Mouse (Mus musculus): Measurements from ENCODE around the gene Pex5l. TPM values are rescaled to one million over a fixed set of nuclear protein-coding genes. Genes with fewer than 3 reads are reported as not detected.
A peak's percentile ranks its signal among the peaks of the same experiment; 100 is the strongest.

The Pex5l gene
- polyA plus RNA-seq, 1 experiment from 2014 or later, result 6.1 TPM

DNA sequence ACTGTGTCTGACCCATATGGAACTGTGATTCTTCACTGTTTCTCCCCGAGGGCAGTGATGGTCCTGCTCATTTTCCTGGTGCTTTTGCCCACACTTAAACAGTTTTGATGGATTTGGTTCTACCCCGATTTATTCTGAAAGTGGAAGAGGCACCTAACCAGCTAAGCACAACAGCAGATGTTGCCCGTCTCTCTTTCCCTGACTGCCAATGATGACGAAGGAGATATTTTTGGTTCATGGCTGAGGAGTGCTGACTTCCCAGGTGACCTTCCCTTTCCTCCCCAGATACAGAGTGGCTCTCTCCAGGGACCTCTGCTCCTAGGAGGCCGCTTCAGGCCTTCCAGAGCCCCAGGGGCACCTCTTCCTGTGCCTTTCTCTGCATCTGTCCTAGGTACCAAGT lies 155.2 kb downstream of the Pex5l start:
- WGBS, result 81% methylated on average over 5 of the region's 5 CpGs
- Histone ChIP-seq H3K27me3 (ENCODE audit: control insufficient read depth, insufficient read depth, low read length) (no peaks in the 10 kb centered on the region), H3K36me3 (ENCODE audit: control insufficient read depth, insufficient read depth, low read length) (no peaks in the 10 kb centered on the region), H3K9ac (replicated peaks; ENCODE audit: low read depth, low read length) (no peak overlapping the region), H3K4me1 (ENCODE audit: control insufficient read depth, insufficient read depth, low read length) (no peaks in the 10 kb centered on the region), H3K27ac (ENCODE audit: low read depth, low read length) (no peak overlapping the region), H3K4me2 (ENCODE audit: low read depth, low read length) (no peak overlapping the region), H3K4me3 (ENCODE audit: low read depth, low read length) (no peak overlapping the region), H3K9me3 (ENCODE audit: control insufficient read depth, low read length) (no peaks in the 10 kb centered on the region)
- no peak for ATAC-seq (ENCODE audit: low read depth)

DNA sequence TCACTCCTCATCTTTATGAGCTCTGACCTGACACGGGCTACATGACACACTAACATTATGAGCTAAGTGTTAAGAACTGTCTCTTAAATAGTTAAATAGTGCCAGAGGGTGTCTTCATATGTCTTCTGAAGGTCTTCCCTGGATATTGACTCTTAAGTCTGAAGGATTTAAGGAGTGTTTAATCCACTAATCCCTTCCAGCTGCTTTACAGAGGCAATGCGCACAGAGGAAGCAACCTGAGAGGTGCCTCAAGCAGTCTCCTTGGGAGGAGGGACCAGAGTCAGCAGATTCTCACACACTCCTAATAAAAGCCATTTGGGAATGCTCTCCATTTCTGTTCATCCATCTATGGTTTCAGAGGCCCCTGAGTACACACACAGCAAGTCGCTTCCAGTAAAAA lies 157.9 kb downstream of the Pex5l start:
- H3K27me3 ChIP-seq (ENCODE audit: control insufficient read depth, insufficient read depth, low read length), result no peaks in the 10 kb centered on the region
- no peaks in the 10 kb centered on the region for H3K9me3 ChIP-seq (ENCODE audit: control insufficient read depth, low read length)
- no peak overlapping the region for H3K4me2 ChIP-seq (ENCODE audit: low read depth, low read length)
- no peaks in the 10 kb centered on the region for H3K36me3 ChIP-seq (ENCODE audit: control insufficient read depth, insufficient read depth, low read length)
- no peak overlapping the region for H3K27ac ChIP-seq (ENCODE audit: low read depth, low read length)
- no peak overlapping the region for H3K9ac ChIP-seq (replicated peaks; ENCODE audit: low read depth, low read length)
- 83% methylated on average over 3 of the region's 3 CpGs for WGBS
- ATAC-seq (ENCODE audit: low read depth), result no peak
- no peaks in the 10 kb centered on the region for H3K4me1 ChIP-seq (ENCODE audit: control insufficient read depth, insufficient read depth, low read length)
- no peak overlapping the region for H3K4me3 ChIP-seq (ENCODE audit: low read depth, low read length)

DNA sequence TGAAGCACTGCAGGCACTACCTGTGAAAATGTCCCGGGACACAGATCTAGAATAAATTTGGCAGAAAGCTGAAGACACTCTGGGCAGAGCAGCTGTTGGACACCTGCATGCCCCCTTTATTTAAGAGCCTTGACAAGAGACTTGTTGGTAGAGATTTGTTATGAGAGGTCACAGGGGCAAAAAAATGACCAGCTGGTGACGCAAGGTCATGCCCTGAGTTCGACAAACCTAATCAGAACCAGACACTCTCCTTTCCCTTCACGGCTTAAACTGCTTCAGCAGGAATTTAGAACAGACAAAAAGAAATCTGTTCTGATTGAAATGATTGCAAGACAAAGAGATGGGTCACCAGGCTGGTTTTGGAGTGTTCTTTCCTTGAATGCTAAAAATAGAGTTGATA lies 163.1 kb downstream of the Pex5l start:
- Histone ChIP-seq H3K27ac (ENCODE audit: low read depth, low read length) (no peak overlapping the region), H3K4me3 (ENCODE audit: low read depth, low read length) (no peak overlapping the region), H3K27me3 (ENCODE audit: control insufficient read depth, insufficient read depth, low read length) (no peaks in the 10 kb centered on the region), H3K4me1 (ENCODE audit: control insufficient read depth, insufficient read depth, low read length) (no peaks in the 10 kb centered on the region), H3K9me3 (ENCODE audit: control insufficient read depth, low read length) (no peaks in the 10 kb centered on the region), H3K36me3 (ENCODE audit: control insufficient read depth, insufficient read depth, low read length) (no peaks in the 10 kb centered on the region), H3K9ac (replicated peaks; ENCODE audit: low read depth, low read length) (no peak overlapping the region), H3K4me2 (ENCODE audit: low read depth, low read length) (no peak overlapping the region)
- ATAC-seq (ENCODE audit: low read depth), result no peak
- WGBS, result 30% methylated on average over 4 of the region's 4 CpGs

DNA sequence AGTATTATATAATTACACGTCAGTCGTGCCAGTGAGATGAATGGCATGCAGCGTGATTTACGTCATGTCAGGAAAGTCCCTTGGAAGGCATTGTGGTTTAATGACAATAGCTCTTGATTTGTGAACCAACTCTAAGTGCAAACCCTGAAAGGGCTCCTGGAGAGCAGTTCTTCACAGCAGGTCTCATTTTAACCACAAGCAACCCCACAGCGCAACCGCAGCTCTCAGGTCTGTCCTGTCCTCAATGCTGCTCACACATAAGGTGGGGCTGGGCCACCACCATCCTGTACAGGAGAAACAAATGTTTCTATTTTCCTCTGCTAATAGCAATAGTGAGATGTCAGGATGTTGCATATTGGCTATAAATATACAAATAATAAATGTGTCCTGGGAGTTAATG lies 163.8 kb downstream of the Pex5l start:
- 13% methylated on average over 6 of the region's 6 CpGs for WGBS

DNA sequence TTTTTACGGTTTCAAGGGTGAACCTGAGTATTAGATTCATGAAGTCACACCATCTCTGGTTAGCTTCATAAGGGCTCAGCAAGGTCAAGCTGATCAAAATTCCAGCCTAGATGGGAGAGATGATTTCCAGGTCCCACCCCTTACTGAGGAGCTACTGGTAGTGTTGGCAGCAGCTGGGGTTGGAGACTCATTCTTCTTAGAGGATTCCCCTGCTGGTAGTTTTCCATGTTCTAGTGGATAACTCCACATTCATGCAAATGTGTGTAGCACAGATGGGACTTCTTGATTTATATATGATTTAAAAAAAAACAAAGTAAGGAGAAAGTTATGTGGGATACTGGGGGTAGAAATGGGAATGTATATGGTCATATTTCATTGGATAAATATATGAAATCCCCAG lies 172.8 kb downstream of the Pex5l start:
- 100% methylated on average over 1 of the region's 1 CpGs for WGBS
- no peak overlapping the region for H3K9ac ChIP-seq (replicated peaks; ENCODE audit: low read depth, low read length)
- no peaks in the 10 kb centered on the region for H3K36me3 ChIP-seq (ENCODE audit: control insufficient read depth, insufficient read depth, low read length)
- ATAC-seq (ENCODE audit: low read depth), result no peak
- no peak overlapping the region for H3K4me3 ChIP-seq (ENCODE audit: low read depth, low read length)
- no peak overlapping the region for H3K27ac ChIP-seq (ENCODE audit: low read depth, low read length)
- H3K4me2 ChIP-seq (ENCODE audit: low read depth, low read length), result no peak overlapping the region
- H3K27me3 ChIP-seq (ENCODE audit: control insufficient read depth, insufficient read depth, low read length), result no peaks in the 10 kb centered on the region
- H3K9me3 ChIP-seq (ENCODE audit: control insufficient read depth, low read length), result no peaks in the 10 kb centered on the region
- H3K4me1 ChIP-seq (ENCODE audit: control insufficient read depth, insufficient read depth, low read length), result no peaks in the 10 kb centered on the region

More for the DNA sequence above, 163.8 kb downstream of the Pex5l start:
- peak; percentile 56; the same call in 1 of the 2 replicates for ATAC-seq (ENCODE audit: low read depth)
- Histone ChIP-seq H3K9me3 (ENCODE audit: control insufficient read depth, low read length) (no peaks in the 10 kb centered on the region), H3K27ac (ENCODE audit: low read depth, low read length) (no peak overlapping the region), H3K27me3 (ENCODE audit: control insufficient read depth, insufficient read depth, low read length) (no peaks in the 10 kb centered on the region), H3K4me1 (ENCODE audit: control insufficient read depth, insufficient read depth, low read length) (no peaks in the 10 kb centered on the region), H3K4me2 (ENCODE audit: low read depth, low read length) (no peak overlapping the region), H3K36me3 (ENCODE audit: control insufficient read depth, insufficient read depth, low read length) (no peaks in the 10 kb centered on the region), H3K9ac (replicated peaks; ENCODE audit: low read depth, low read length) (no peak overlapping the region), H3K4me3 (ENCODE audit: low read depth, low read length) (no peak overlapping the region)

DNA sequence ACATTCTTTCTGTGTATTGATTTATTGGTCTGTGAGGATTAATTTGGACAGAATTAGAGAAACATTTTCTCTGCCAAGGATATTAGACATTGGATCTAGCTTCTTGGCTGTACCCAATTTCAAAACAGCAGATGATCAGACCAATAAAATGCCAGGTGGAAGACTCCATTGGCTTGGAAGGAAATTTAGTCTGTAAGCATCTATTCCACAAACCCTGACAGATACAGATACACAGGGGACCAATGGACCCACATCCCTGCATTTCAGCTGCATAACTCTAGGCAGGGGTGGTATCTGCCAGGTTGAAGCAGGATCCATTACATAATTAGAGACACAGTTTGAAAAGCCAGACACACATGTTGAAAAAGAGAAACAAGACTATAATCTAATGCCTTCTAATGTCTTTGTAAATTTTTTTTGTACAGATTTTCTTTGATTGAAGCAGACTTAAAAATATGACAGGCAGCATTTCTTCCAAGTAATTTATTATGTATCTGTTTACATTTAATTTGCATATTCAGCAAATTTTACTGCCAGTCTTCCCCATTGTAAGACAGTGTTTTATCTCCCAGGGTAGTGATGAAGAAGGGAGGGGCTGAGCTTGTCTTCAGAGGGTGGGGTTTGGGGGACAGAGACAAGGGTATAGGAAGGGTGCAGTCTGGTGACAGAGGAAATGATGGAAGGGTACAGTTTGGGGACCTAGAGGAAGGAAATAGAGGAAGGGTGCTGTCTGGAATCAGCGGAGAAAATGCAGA lies 174.2 kb downstream of the Pex5l start:
- H3K27me3 ChIP-seq (ENCODE audit: control insufficient read depth, insufficient read depth, low read length), result no peaks in the 10 kb centered on the region
- H3K9me3 ChIP-seq (ENCODE audit: control insufficient read depth, low read length), result no peaks in the 10 kb centered on the region
- no peaks in the 10 kb centered on the region for H3K4me1 ChIP-seq (ENCODE audit: control insufficient read depth, insufficient read depth, low read length)
- H3K27ac ChIP-seq (ENCODE audit: low read depth, low read length), result peak overlapping the region; percentile 45; the same call in 1 of the 2 replicates
- H3K4me3 ChIP-seq (ENCODE audit: low read depth, low read length), result no peak overlapping the region
- H3K36me3 ChIP-seq (ENCODE audit: control insufficient read depth, insufficient read depth, low read length), result no peaks in the 10 kb centered on the region
- H3K4me2 ChIP-seq (ENCODE audit: low read depth, low read length), result no peak overlapping the region
- H3K9ac ChIP-seq (replicated peaks; ENCODE audit: low read depth, low read length), result no peak overlapping the region
- 95% methylated on average over 1 of the region's 1 CpGs for WGBS
- peak; percentile 78 for ATAC-seq (ENCODE audit: low read depth)

DNA sequence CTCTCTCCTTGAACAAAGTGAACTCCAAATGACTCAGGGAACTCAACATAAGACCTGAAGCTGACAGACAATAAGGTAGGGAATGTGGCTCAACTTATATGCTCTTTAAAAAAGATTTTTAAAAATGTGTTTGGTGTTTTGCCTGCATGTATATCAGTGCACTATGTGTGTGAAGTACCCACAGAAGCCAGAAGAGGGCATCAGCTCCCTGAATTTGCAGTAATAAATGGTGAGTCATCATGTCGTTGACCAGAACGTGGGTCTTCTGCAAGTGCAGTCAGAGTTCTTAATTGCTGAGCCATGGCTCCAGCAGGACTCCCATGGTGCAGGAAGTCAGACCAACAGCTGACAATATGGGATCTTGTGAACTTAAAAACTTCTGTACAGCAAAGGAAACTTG lies 177.5 kb downstream of the Pex5l start:
- Histone ChIP-seq H3K4me3 (ENCODE audit: low read depth, low read length) (no peak overlapping the region), H3K36me3 (ENCODE audit: control insufficient read depth, insufficient read depth, low read length) (no peaks in the 10 kb centered on the region), H3K27ac (ENCODE audit: low read depth, low read length) (no peak overlapping the region), H3K9me3 (ENCODE audit: control insufficient read depth, low read length) (no peaks in the 10 kb centered on the region), H3K9ac (replicated peaks; ENCODE audit: low read depth, low read length) (no peak overlapping the region), H3K4me1 (ENCODE audit: control insufficient read depth, insufficient read depth, low read length) (no peaks in the 10 kb centered on the region), H3K27me3 (ENCODE audit: control insufficient read depth, insufficient read depth, low read length) (no peaks in the 10 kb centered on the region), H3K4me2 (ENCODE audit: low read depth, low read length) (no peak overlapping the region)
- 2% methylated on average over 2 of the region's 2 CpGs for WGBS
- no peak for ATAC-seq (ENCODE audit: low read depth)

DNA sequence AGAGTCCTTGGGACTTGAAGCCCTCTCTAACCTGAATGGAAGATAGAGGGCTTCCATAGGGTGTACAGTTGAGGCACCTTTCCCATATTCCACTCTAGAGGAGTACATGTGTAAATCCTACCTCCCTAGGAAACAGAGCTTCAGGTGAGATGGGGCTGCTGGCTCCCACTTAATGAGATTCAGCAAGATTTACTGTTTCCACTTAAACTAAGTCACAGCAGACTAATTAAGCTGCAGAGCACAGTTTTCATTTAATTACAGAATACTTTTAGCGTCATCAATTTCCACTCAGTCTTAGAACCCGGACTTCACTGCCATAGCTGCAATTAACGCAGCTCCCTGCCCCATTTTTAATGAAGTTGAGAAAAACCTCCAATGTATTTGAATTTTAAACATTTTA lies 181.6 kb downstream of the Pex5l start:
- no peaks in the 10 kb centered on the region for H3K36me3 ChIP-seq (ENCODE audit: control insufficient read depth, insufficient read depth, low read length)
- no peak overlapping the region for H3K27ac ChIP-seq (ENCODE audit: low read depth, low read length)
- H3K4me2 ChIP-seq (ENCODE audit: low read depth, low read length), result no peak overlapping the region

DNA sequence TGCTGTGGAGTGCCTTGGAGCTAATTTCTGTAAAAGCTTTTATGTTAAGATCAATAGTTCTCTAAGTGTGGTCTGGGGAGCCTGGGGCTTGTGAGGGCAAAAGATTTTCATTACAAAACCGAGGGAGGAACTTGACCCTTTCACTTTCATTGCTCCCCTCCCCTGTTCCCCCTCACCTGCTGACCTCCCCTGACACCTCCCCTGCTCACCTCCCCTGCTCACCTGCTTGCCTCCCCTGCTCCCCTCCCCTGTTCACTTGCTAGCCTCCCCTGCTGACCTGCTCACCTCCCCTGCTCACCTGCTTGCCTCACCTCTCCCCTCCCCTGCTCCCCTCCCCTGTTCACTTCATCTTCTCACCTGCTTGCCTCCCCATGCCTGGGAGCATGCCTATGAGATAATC lies 191.7 kb downstream of the Pex5l start:
- Histone ChIP-seq H3K4me2 (ENCODE audit: low read depth, low read length) (no peak overlapping the region), H3K27me3 (ENCODE audit: control insufficient read depth, insufficient read depth, low read length) (no peaks in the 10 kb centered on the region), H3K9me3 (ENCODE audit: control insufficient read depth, low read length) (no peaks in the 10 kb centered on the region), H3K9ac (replicated peaks; ENCODE audit: low read depth, low read length) (no peak overlapping the region), H3K4me1 (ENCODE audit: control insufficient read depth, insufficient read depth, low read length) (no peaks in the 10 kb centered on the region), H3K4me3 (ENCODE audit: low read depth, low read length) (no peak overlapping the region), H3K27ac (ENCODE audit: low read depth, low read length) (no peak overlapping the region), H3K36me3 (ENCODE audit: control insufficient read depth, insufficient read depth, low read length) (no peaks in the 10 kb centered on the region)
- no peak for ATAC-seq (ENCODE audit: low read depth)
- 13% methylated on average over 1 of the region's 1 CpGs for WGBS

More for the DNA sequence above, 181.6 kb downstream of the Pex5l start:
- no peak overlapping the region for H3K4me3 ChIP-seq (ENCODE audit: low read depth, low read length)
- WGBS, result 35% methylated on average over 3 of the region's 3 CpGs
- H3K9ac ChIP-seq (replicated peaks; ENCODE audit: low read depth, low read length), result no peak overlapping the region
- no peaks in the 10 kb centered on the region for H3K27me3 ChIP-seq (ENCODE audit: control insufficient read depth, insufficient read depth, low read length)
- no peaks in the 10 kb centered on the region for H3K4me1 ChIP-seq (ENCODE audit: control insufficient read depth, insufficient read depth, low read length)
- ATAC-seq (ENCODE audit: low read depth), result peak; percentile 78
- H3K9me3 ChIP-seq (ENCODE audit: control insufficient read depth, low read length), result no peaks in the 10 kb centered on the region

Data from neural tube, embryonic 14.5 days (tissue).